Mouse (Mus musculus): ENCODE measurements around the gene Anks1b. TPM values are rescaled to one million over a fixed set of nuclear protein-coding genes. Genes with fewer than 3 reads are reported as not detected.

Anks1b gene
- polyA plus RNA-seq, 1 experiment from 2014 or later, result 0.25 TPM

DNA sequence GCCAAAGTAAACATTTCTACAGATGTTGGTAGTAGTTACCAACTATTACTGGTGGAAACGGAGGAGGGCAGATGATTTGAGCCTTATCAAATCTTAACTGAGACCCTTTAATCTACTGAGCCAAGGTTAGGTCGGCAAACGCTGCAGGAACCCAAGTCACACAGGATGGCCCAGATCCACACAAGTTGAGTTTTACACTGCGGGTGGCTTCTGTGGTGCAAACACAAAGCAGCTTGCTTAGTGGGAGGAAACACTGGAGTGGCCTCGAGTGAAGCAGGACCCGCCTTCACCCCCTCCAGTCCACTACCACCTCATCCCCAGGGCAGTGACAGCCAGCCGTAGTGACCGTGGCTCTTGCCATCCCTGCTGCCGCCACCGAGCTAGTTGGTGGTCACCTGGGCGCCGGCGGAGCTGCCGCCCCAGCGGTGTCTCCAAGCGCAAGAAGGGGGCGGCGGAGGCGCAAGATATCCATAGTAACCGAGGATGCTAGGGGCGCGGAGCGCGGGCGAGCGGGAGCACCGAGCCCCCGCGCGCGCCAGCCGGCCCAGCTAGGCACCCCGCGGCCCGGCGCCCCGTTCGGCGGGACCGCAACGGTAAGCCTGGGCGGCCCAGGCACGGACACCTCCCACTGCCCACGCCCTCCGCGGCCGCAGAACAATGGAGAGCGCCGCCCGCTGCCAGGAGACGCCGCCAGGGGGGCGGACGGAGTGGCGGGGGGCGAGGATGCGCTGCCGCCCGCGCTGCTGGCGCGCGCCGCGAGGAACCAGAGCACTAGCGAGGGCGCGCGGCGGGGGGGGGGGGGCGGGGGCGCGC lies 955.5 kb downstream of the Anks1b start:
- peak overlapping the region; percentile 42 for H3K4me3 ChIP-seq (replicated peaks)
- H3K4me1 ChIP-seq (replicated peaks), result peaks cover 3% of the 10 kb centered on the region; the same call in 1 of the 2 replicates
- DNase-seq (no peak), ATAC-seq (ENCODE audit: low read depth) (no peak)
- H3K27me3 ChIP-seq, result peaks cover 61% of the 10 kb centered on the region
- 2% methylated on average over 41 of the region's 73 CpGs for WGBS (ENCODE audit: insufficient replicate concordance)
- H3K4me2 ChIP-seq, result peak overlapping the region; percentile 51
- H3K9me3 ChIP-seq (replicated peaks), result no peaks in the 10 kb centered on the region
- H3K36me3 ChIP-seq, result no peaks in the 10 kb centered on the region
- no peak overlapping the region for H3K9ac ChIP-seq
- H3K27ac ChIP-seq, result no peak overlapping the region

DNA sequence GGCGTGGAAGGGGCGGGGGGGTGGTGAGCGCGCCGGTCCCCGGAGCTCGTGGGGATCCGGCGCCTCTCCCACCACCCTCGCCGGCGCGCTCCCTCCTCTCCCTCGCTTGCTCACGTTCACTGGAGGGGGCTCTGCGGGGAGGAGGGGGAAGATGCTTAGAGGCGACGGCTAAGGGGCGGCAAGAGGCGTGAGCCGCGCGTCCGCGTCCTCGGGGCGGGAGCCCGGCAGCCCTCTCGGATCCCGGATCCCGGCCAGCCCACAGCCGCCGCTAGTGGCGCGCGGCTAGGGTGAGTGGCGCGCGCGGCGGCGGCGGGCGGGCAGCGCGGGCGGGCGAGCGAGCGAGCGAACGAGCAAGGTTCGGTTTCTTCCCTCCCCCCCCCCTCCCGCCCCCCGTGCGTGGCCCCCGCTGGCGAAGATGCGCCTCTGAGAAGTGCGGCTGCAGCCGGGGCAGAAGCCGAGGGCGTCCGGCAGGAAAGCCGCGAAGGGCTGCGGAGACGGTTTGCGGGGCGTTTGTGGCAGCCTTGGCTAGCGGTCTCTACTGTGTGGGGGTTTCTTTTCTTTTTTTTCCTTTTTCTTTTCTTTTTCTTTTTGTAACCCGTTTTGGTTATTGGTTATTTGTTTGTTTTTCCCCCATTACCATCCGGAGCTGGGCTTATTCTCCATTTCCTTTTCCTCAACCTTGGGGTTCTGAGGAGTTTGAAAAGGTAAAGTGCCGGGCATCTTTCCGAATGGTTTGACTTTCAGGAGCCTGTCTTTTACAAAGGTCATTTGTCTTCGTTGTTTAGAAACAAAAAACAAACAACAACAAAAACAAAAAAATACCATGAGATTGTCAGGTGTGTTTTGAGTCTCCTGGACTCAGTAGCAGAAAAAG lies 956.3 kb downstream of the Anks1b start:
- Histone ChIP-seq H3K4me2 (peak overlapping the region; percentile 51), H3K9me3 (replicated peaks) (no peaks in the 10 kb centered on the region), H3K27me3 (peaks cover 61% of the 10 kb centered on the region), H3K4me3 (replicated peaks) (peak overlapping the region; percentile 42), H3K36me3 (no peaks in the 10 kb centered on the region), H3K4me1 (replicated peaks) (peaks cover 3% of the 10 kb centered on the region; the same call in 1 of the 2 replicates), H3K9ac (no peak overlapping the region), H3K27ac (no peak overlapping the region)
- 1% methylated on average over 56 of the region's 76 CpGs for WGBS (ENCODE audit: insufficient replicate concordance)
- DNase-seq (no peak), ATAC-seq (ENCODE audit: low read depth) (no peak)

DNA sequence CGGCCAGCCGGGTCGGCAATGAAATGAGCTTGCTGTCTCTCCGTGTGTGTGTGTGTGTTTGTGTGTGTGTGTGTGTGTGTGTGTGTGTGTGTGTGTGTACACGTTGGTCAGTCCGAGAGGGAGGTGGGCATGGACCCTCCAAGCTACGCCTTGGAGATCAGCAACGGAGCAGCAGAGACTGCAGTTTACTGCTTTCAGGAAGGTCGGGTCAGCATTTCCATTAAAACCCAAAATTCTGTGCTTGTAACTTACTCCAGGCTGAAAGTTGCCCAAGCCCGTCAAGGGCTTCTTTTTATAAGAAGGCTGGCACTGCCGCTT lies 956.9 kb downstream of the Anks1b start:
- H3K4me1 ChIP-seq (replicated peaks), result peaks cover 3% of the 10 kb centered on the region; the same call in 1 of the 2 replicates
- no peak overlapping the region for H3K27ac ChIP-seq
- no peaks in the 10 kb centered on the region for H3K9me3 ChIP-seq (replicated peaks)
- H3K36me3 ChIP-seq, result no peaks in the 10 kb centered on the region
- H3K9ac ChIP-seq, result no peak overlapping the region
- H3K4me3 ChIP-seq (replicated peaks), result no peak overlapping the region
- ATAC-seq (ENCODE audit: low read depth) (no peak), DNase-seq (no peak)
- H3K4me2 ChIP-seq, result no peak overlapping the region
- WGBS (ENCODE audit: insufficient replicate concordance), result 4% methylated on average over 11 of the region's 11 CpGs
- peaks cover 61% of the 10 kb centered on the region for H3K27me3 ChIP-seq

GRCm38 (mm10) chr10:90830591-90831287 lies 957.4 kb downstream of the Anks1b start:
- Histone ChIP-seq H3K9ac (no peak overlapping the region), H3K27ac (no peak overlapping the region), H3K4me3 (replicated peaks) (no peak overlapping the region), H3K4me2 (no peak overlapping the region), H3K4me1 (replicated peaks) (peaks cover 3% of the 10 kb centered on the region; the same call in 1 of the 2 replicates), H3K9me3 (replicated peaks) (no peaks in the 10 kb centered on the region), H3K36me3 (no peaks in the 10 kb centered on the region), H3K27me3 (peaks cover 61% of the 10 kb centered on the region)
- ATAC-seq (ENCODE audit: low read depth) (no peak), DNase-seq (no peak)
- 6% methylated on average over 21 of the region's 21 CpGs for WGBS (ENCODE audit: insufficient replicate concordance)

- no peak overlapping the region for H3K4me2 ChIP-seq
- peaks cover 61% of the 10 kb centered on the region for H3K27me3 ChIP-seq
- peaks cover 3% of the 10 kb centered on the region; the same call in 1 of the 2 replicates for H3K4me1 ChIP-seq (replicated peaks)
- no peaks in the 10 kb centered on the region for H3K36me3 ChIP-seq
- H3K27ac ChIP-seq, result no peak overlapping the region
- no peak overlapping the region for H3K9ac ChIP-seq
- WGBS (ENCODE audit: insufficient replicate concordance), result 22% methylated on average over 2 of the region's 2 CpGs
- H3K9me3 ChIP-seq (replicated peaks), result no peaks in the 10 kb centered on the region
- H3K4me3 ChIP-seq (replicated peaks), result no peak overlapping the region
- ATAC-seq (ENCODE audit: low read depth) (no peak), DNase-seq (no peak)
Observed at GRCm38 (mm10) chr10:90831288-90831626, 957.9 kb downstream of the Anks1b start.

- no peak overlapping the region for H3K4me3 ChIP-seq (replicated peaks)
- peaks cover 33% of the 10 kb centered on the region for H3K27me3 ChIP-seq
- whole genome bisulfite sequencing (ENCODE audit: insufficient replicate concordance), result 22% methylated on average over 5 of the region's 5 CpGs
Observed at GRCm38 (mm10) chr10:90834306-90834705, 961.0 kb downstream of the Anks1b start.

GRCm38 (mm10) chr10:90835195-90835594 lies 961.9 kb downstream of the Anks1b start:
- H3K27ac ChIP-seq, result no peak overlapping the region
- DNase-seq, result no peak
- no peak overlapping the region for H3K4me3 ChIP-seq (replicated peaks)
- no peaks in the 10 kb centered on the region for H3K36me3 ChIP-seq
- peaks cover 24% of the 10 kb centered on the region for H3K27me3 ChIP-seq
- H3K4me2 ChIP-seq, result no peak overlapping the region
- no peak overlapping the region for H3K9ac ChIP-seq
- H3K4me1 ChIP-seq (replicated peaks), result no peaks in the 10 kb centered on the region
- ATAC-seq (ENCODE audit: low read depth), result no peak
- no peaks in the 10 kb centered on the region for H3K9me3 ChIP-seq (replicated peaks)

More at GRCm38 (mm10) chr10:90834306-90834705, 961.0 kb downstream of the Anks1b start:
- no peaks in the 10 kb centered on the region for H3K36me3 ChIP-seq
- DNase-seq (no peak), ATAC-seq (ENCODE audit: low read depth) (no peak)
- no peak overlapping the region for H3K27ac ChIP-seq
- no peaks in the 10 kb centered on the region for H3K9me3 ChIP-seq (replicated peaks)
- no peak overlapping the region for H3K4me2 ChIP-seq
- H3K9ac ChIP-seq, result no peak overlapping the region
- no peaks in the 10 kb centered on the region for H3K4me1 ChIP-seq (replicated peaks)

- no peaks in the 10 kb centered on the region for H3K9me3 ChIP-seq (replicated peaks)
- H3K4me2 ChIP-seq, result no peak overlapping the region
- no peak overlapping the region for H3K9ac ChIP-seq
- no peak overlapping the region for H3K27ac ChIP-seq
- no peak for DNase-seq
- H3K27me3 ChIP-seq, result no peaks in the 10 kb centered on the region
- ATAC-seq (ENCODE audit: low read depth), result no peak
- no peak overlapping the region for H3K4me3 ChIP-seq (replicated peaks)
- H3K36me3 ChIP-seq, result no peaks in the 10 kb centered on the region
- WGBS (ENCODE audit: insufficient replicate concordance), result 68% methylated on average over 9 of the region's 9 CpGs
- no peaks in the 10 kb centered on the region for H3K4me1 ChIP-seq (replicated peaks)
Observed at GRCm38 (mm10) chr10:90839611-90840335, 966.5 kb downstream of the Anks1b start.

DNA sequence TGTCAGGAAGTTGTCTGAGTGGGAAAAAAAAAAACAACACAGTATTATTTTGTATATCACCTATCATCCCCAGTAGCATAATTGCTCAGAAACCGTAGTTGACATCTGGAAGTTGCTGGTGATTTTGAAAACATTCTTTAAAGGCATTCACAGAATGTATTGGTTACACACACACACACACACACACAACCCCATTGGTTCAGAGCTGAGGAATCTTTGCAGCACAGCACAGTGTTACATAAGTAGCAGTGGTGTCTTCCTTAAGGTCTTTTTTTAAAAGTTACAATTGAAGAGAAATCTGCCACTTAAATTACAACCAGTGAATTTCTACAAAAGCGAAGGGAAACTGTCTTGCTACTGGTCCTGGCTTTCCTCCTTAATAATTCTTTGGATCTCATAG lies 969.1 kb downstream of the Anks1b start:
- 62% methylated on average over 2 of the region's 2 CpGs for WGBS (ENCODE audit: insufficient replicate concordance)
- Histone ChIP-seq H3K27ac (no peak overlapping the region), H3K9me3 (replicated peaks) (no peaks in the 10 kb centered on the region), H3K9ac (no peak overlapping the region), H3K4me2 (no peak overlapping the region), H3K4me1 (replicated peaks) (no peaks in the 10 kb centered on the region), H3K4me3 (replicated peaks) (no peak overlapping the region), H3K27me3 (no peaks in the 10 kb centered on the region), H3K36me3 (no peaks in the 10 kb centered on the region)
- no peak for DNase-seq
- ATAC-seq (ENCODE audit: low read depth), result no peak

DNA sequence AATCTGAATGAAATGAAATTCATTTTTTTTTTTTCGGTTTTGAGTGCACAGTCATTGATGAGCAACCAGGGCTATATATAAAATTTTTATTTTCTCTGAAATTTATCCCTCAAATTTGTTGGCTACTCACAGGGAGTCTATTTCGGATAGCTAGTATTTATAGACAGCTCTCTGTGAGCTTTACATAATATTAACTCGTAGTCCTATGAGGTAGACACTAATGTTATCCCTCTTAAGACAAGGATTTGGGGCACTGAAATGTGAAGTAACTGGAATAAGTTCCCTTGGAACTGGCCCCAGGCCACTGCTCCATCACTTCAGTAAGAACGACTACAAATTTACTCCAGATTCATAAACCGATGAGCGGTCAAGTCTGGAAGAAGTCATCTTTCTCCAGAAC lies 977.8 kb downstream of the Anks1b start:
- no peak overlapping the region for H3K4me3 ChIP-seq (replicated peaks)
- 71% methylated on average over 6 of the region's 6 CpGs for WGBS (ENCODE audit: insufficient replicate concordance)
- no peak overlapping the region for H3K9ac ChIP-seq
- H3K9me3 ChIP-seq (replicated peaks), result no peaks in the 10 kb centered on the region
- DNase-seq, result no peak
- H3K4me2 ChIP-seq, result no peak overlapping the region
- H3K27me3 ChIP-seq, result no peaks in the 10 kb centered on the region
- no peaks in the 10 kb centered on the region for H3K36me3 ChIP-seq
- H3K4me1 ChIP-seq (replicated peaks), result no peaks in the 10 kb centered on the region
- ATAC-seq (ENCODE audit: low read depth), result no peak
- no peak overlapping the region for H3K27ac ChIP-seq

GRCm38 (mm10) chr10:90851999-90852398 lies 978.7 kb downstream of the Anks1b start:
- H3K4me2 ChIP-seq, result no peak overlapping the region
- ATAC-seq (ENCODE audit: low read depth) (no peak), DNase-seq (no peak)
- H3K4me1 ChIP-seq (replicated peaks), result no peaks in the 10 kb centered on the region
- no peaks in the 10 kb centered on the region for H3K27me3 ChIP-seq
- H3K36me3 ChIP-seq, result no peaks in the 10 kb centered on the region
- H3K27ac ChIP-seq, result no peak overlapping the region
- H3K9ac ChIP-seq, result no peak overlapping the region
- WGBS (ENCODE audit: insufficient replicate concordance), result 71% methylated on average over 11 of the region's 11 CpGs
- H3K9me3 ChIP-seq (replicated peaks), result no peaks in the 10 kb centered on the region
- no peak overlapping the region for H3K4me3 ChIP-seq (replicated peaks)

Measured in liver, embryonic 13.5 days (tissue).